Mouse (Mus musculus): ENCODE measurements around the gene 3110082I17Rik. TPM values are rescaled to one million over a fixed set of nuclear protein-coding genes. Genes with fewer than 3 reads are reported as not detected.

The 3110082I17Rik gene
- polyA plus RNA-seq, 1 experiment from 2014 or later = 34.1 TPM

DNA sequence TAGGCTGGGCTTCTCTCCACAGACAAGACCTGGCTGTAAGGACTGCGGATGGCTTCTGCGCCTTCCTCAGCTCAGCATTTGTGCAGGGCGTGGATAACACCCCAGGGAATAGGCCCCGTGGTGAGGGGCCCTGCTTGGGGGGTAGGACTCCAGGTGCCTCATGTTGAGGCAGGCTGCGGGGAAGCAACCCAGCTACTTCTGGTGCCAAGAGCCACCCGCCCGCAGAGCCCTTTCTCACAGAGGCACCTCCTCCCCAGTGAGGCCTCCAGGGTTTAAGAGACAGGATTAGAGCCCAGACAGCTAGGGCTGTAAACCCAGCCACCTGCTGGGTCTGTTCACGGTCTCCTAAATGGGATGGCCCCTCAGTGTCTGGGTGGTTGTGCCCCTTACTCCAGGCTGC is 108.7 kb downstream of the 3110082I17Rik start:
- Histone ChIP-seq H3K9ac (ENCODE audit: low read length) (no peak overlapping the region), H3K4me3 (ENCODE audit: low read depth, low read length) (no peak overlapping the region), H3K4me2 (no peak overlapping the region), H3K4me1 (ENCODE audit: control insufficient read depth, insufficient read depth, low read length) (no peaks in the 10 kb centered on the region), H3K9me3 (ENCODE audit: control insufficient read depth, low read length) (no peaks in the 10 kb centered on the region), H3K27me3 (ENCODE audit: control insufficient read depth, insufficient read depth, low read length) (no peaks in the 10 kb centered on the region), H3K36me3 (ENCODE audit: control insufficient read depth, insufficient read depth, low read length) (no peaks in the 10 kb centered on the region), H3K27ac (ENCODE audit: low read depth, low read length) (no peak overlapping the region)
- 25% methylated on average over 8 of the region's 8 CpGs for WGBS
- ATAC-seq (ENCODE audit: low FRiP score) (no peak), DNase-seq (ENCODE audit: low spot score, missing footprints) (no peak)

- Histone ChIP-seq H3K9me3 (ENCODE audit: control insufficient read depth, low read length) (no peaks in the 10 kb centered on the region), H3K4me1 (ENCODE audit: control insufficient read depth, insufficient read depth, low read length) (no peaks in the 10 kb centered on the region), H3K4me3 (ENCODE audit: low read depth, low read length) (no peak within 1 kb of the TSS), H3K27me3 (ENCODE audit: control insufficient read depth, insufficient read depth, low read length) (no peaks in the 10 kb centered on the region), H3K36me3 (ENCODE audit: control insufficient read depth, insufficient read depth, low read length) (no peaks in the 10 kb centered on the region), H3K9ac (ENCODE audit: low read length) (no peak within 1 kb of the TSS), H3K27ac (ENCODE audit: low read depth, low read length) (no peak within 1 kb of the TSS), H3K4me2 (no peak within 1 kb of the TSS)
- 61% methylated on average over 5 of the region's 5 CpGs for WGBS
- no peak for DNase-seq (ENCODE audit: low spot score, missing footprints)
- no peak for ATAC-seq (ENCODE audit: low FRiP score)
These were observed 109.2 kb downstream of the 3110082I17Rik start, which contains the start of gene Cox19 for GRCm38 (mm10) chr5:139351134-139351533. TSS of gene Cox19 (minus strand) at chr5:139351418.

GRCm38 (mm10) chr5:139349713-139350112 is 110.6 kb downstream of the 3110082I17Rik start:
- Histone ChIP-seq H3K9me3 (ENCODE audit: control insufficient read depth, low read length) (no peaks in the 10 kb centered on the region), H3K9ac (ENCODE audit: low read length) (no peak overlapping the region), H3K27me3 (ENCODE audit: control insufficient read depth, insufficient read depth, low read length) (no peaks in the 10 kb centered on the region), H3K4me3 (ENCODE audit: low read depth, low read length) (no peak overlapping the region), H3K4me1 (ENCODE audit: control insufficient read depth, insufficient read depth, low read length) (no peaks in the 10 kb centered on the region; the same call in 1 of the 2 replicates), H3K36me3 (ENCODE audit: control insufficient read depth, insufficient read depth, low read length) (no peaks in the 10 kb centered on the region), H3K4me2 (no peak overlapping the region), H3K27ac (ENCODE audit: low read depth, low read length) (no peak overlapping the region)
- DNase-seq (ENCODE audit: low spot score, missing footprints) = no peak
- no peak for ATAC-seq (ENCODE audit: low FRiP score)
- WGBS = 80% methylated on average over 6 of the region's 6 CpGs

GRCm38 (mm10) chr5:139347225-139347624 is 113.1 kb downstream of the 3110082I17Rik start:
- Histone ChIP-seq H3K9ac (ENCODE audit: low read length) (no peak overlapping the region), H3K4me2 (no peak overlapping the region), H3K27me3 (ENCODE audit: control insufficient read depth, insufficient read depth, low read length) (no peaks in the 10 kb centered on the region), H3K4me3 (ENCODE audit: low read depth, low read length) (no peak overlapping the region), H3K9me3 (ENCODE audit: control insufficient read depth, low read length) (no peaks in the 10 kb centered on the region), H3K27ac (ENCODE audit: low read depth, low read length) (no peak overlapping the region), H3K4me1 (ENCODE audit: control insufficient read depth, insufficient read depth, low read length) (peaks cover 2% of the 10 kb centered on the region), H3K36me3 (ENCODE audit: control insufficient read depth, insufficient read depth, low read length) (no peaks in the 10 kb centered on the region; the same call in 1 of the 2 replicates)
- WGBS = 48% methylated on average over 1 of the region's 1 CpGs
- DNase-seq (ENCODE audit: low spot score, missing footprints) = no peak
- no peak for ATAC-seq (ENCODE audit: low FRiP score)

- H3K4me2 ChIP-seq = peak overlapping the region; percentile 88
- DNase-seq (ENCODE audit: low spot score, missing footprints) = no peak
- peaks cover 2% of the 10 kb centered on the region for H3K4me1 ChIP-seq (ENCODE audit: control insufficient read depth, insufficient read depth, low read length)
- H3K36me3 ChIP-seq (ENCODE audit: control insufficient read depth, insufficient read depth, low read length) = peaks cover 4% of the 10 kb centered on the region
- no peak; the same call in 1 of the 2 replicates for ATAC-seq (ENCODE audit: low FRiP score)
- H3K4me3 ChIP-seq (ENCODE audit: low read depth, low read length) = peak overlapping the region; percentile 61
- WGBS = 9% methylated on average over 5 of the region's 5 CpGs
- H3K27ac ChIP-seq (ENCODE audit: low read depth, low read length) = no peak overlapping the region
- H3K27me3 ChIP-seq (ENCODE audit: control insufficient read depth, insufficient read depth, low read length) = no peaks in the 10 kb centered on the region
- H3K9me3 ChIP-seq (ENCODE audit: control insufficient read depth, low read length) = no peaks in the 10 kb centered on the region
- H3K9ac ChIP-seq (ENCODE audit: low read length) = peak overlapping the region; percentile 83
These were observed 115.0 kb downstream of the 3110082I17Rik start for GRCm38 (mm10) chr5:139345364-139345714.

DNA sequence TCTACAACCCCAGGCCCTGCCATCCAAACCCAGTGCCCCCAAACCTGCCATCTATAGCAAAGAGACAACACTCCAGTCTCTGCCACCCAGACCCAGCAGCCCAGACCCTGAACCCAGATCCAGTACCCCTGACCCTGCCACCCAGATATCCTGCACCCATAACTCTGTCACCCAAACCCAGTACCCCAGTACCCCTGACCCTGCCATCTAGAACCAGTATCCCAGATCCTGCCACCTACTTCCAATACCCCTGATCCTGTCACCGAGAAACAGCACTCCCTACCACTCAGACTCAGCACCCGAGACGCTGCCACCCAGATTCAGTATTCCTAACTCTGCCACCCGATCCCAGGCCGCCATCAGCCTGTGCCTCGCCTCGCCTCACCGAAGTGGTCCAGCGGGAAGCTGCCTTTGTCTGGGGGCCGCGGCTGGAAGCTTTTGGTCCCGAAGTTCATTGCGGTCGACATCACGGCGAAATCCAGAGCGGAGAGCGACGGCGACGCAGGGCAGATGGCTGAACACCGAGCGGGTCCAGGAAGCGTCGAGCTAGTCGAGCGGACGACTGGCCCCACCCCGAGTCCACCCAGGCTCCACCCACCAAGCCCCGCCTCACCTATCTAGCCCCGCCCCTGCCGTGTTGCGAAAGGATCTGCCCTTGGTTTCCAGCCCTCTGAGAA is 115.5 kb downstream of the 3110082I17Rik start:
- peaks cover 4% of the 10 kb centered on the region for H3K36me3 ChIP-seq (ENCODE audit: control insufficient read depth, insufficient read depth, low read length)
- no peaks in the 10 kb centered on the region for H3K27me3 ChIP-seq (ENCODE audit: control insufficient read depth, insufficient read depth, low read length)
- ATAC-seq (ENCODE audit: low FRiP score) (peak; percentile 94), DNase-seq (ENCODE audit: low spot score, missing footprints) (peak; percentile 100)
- H3K4me3 ChIP-seq (ENCODE audit: low read depth, low read length) = peak overlapping the region; percentile 61
- peak overlapping the region; percentile 88 for H3K4me2 ChIP-seq
- peak overlapping the region; percentile 83 for H3K9ac ChIP-seq (ENCODE audit: low read length)
- under 1% methylated on average over 33 of the region's 33 CpGs for WGBS
- H3K9me3 ChIP-seq (ENCODE audit: control insufficient read depth, low read length) = no peaks in the 10 kb centered on the region
- H3K27ac ChIP-seq (ENCODE audit: low read depth, low read length) = peak overlapping the region; percentile 40; the same call in 1 of the 2 replicates
- peaks cover 2% of the 10 kb centered on the region for H3K4me1 ChIP-seq (ENCODE audit: control insufficient read depth, insufficient read depth, low read length)

GRCm38 (mm10) chr5:139344021-139344686 is 116.2 kb downstream of the 3110082I17Rik start:
- WGBS = 6% methylated on average over 12 of the region's 12 CpGs
- Histone ChIP-seq H3K9me3 (ENCODE audit: control insufficient read depth, low read length) (no peaks in the 10 kb centered on the region), H3K36me3 (ENCODE audit: control insufficient read depth, insufficient read depth, low read length) (peaks cover 4% of the 10 kb centered on the region), H3K4me3 (ENCODE audit: low read depth, low read length) (peak overlapping the region; percentile 61), H3K9ac (ENCODE audit: low read length) (peak overlapping the region; percentile 83), H3K4me1 (ENCODE audit: control insufficient read depth, insufficient read depth, low read length) (peaks cover 2% of the 10 kb centered on the region), H3K4me2 (peak overlapping the region; percentile 88), H3K27ac (ENCODE audit: low read depth, low read length) (no peak overlapping the region), H3K27me3 (ENCODE audit: control insufficient read depth, insufficient read depth, low read length) (no peaks in the 10 kb centered on the region)
- ATAC-seq (ENCODE audit: low FRiP score) (peak; percentile 76), DNase-seq (ENCODE audit: low spot score, missing footprints) (peak; percentile 99)

DNA sequence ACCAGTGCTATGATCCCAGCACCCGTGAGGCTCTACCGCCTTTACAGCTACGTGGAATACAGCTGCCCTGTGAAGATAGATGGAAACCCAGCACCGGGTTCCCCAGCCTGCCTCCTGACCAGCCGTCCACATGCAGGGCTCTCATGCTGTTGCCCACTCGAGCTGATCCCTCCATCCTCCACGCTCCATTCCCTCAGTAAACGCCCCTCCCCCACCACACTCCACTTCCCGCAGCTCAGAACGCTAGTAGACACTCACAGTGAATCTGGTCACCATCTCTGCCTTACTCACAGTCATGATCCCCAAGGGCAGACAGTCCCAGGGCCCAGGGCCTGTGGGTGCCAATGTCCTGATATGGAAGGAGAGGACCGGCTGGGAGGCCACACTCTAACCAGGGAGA is 121.4 kb downstream of the 3110082I17Rik start:
- Histone ChIP-seq H3K4me1 (ENCODE audit: control insufficient read depth, insufficient read depth, low read length) (peaks cover 1% of the 10 kb centered on the region; the same call in 1 of the 2 replicates), H3K36me3 (ENCODE audit: control insufficient read depth, insufficient read depth, low read length) (peaks cover 15% of the 10 kb centered on the region), H3K9ac (ENCODE audit: low read length) (no peak overlapping the region), H3K27ac (ENCODE audit: low read depth, low read length) (no peak overlapping the region), H3K27me3 (ENCODE audit: control insufficient read depth, insufficient read depth, low read length) (no peaks in the 10 kb centered on the region), H3K9me3 (ENCODE audit: control insufficient read depth, low read length) (no peaks in the 10 kb centered on the region), H3K4me2 (no peak overlapping the region), H3K4me3 (ENCODE audit: low read depth, low read length) (no peak overlapping the region)
- DNase-seq (ENCODE audit: low spot score, missing footprints) (no peak), ATAC-seq (ENCODE audit: low FRiP score) (no peak)
- 80% methylated on average over 11 of the region's 11 CpGs for WGBS

- no peak overlapping the region for H3K4me3 ChIP-seq (ENCODE audit: low read depth, low read length)
- no peaks in the 10 kb centered on the region for H3K4me1 ChIP-seq (ENCODE audit: control insufficient read depth, insufficient read depth, low read length)
- H3K27me3 ChIP-seq (ENCODE audit: control insufficient read depth, insufficient read depth, low read length) = no peaks in the 10 kb centered on the region
- ATAC-seq (ENCODE audit: low FRiP score) (no peak), DNase-seq (ENCODE audit: low spot score, missing footprints) (no peak)
- H3K9ac ChIP-seq (ENCODE audit: low read length) = no peak overlapping the region
- no peak overlapping the region for H3K27ac ChIP-seq (ENCODE audit: low read depth, low read length)
- WGBS = 91% methylated on average over 3 of the region's 3 CpGs
- no peaks in the 10 kb centered on the region for H3K9me3 ChIP-seq (ENCODE audit: control insufficient read depth, low read length)
- peaks cover 15% of the 10 kb centered on the region for H3K36me3 ChIP-seq (ENCODE audit: control insufficient read depth, insufficient read depth, low read length)
- H3K4me2 ChIP-seq = no peak overlapping the region
These were observed 121.9 kb downstream of the 3110082I17Rik start for GRCm38 (mm10) chr5:139338403-139338802.

Data from midbrain, embryonic 11.5 days (tissue).